Mouse (Mus musculus) lung, embryonic 15.5 days (tissue): ENCODE measurements at regions not wholly inside any gene's neighbourhood (a gene's known extent, or its start where the extent isn't known, plus 50 kb on each side); places are given as distances from the start of the nearest gene placed in this dataset.
A peak's percentile ranks its signal among the peaks of the same experiment; 100 is the strongest.

Experiments
- ATAC-seq: fragments of 200-750 bp; cut with Nextera tagmentation; 2 replicates; pipeline ENCODE4 v1.8.0; 2017; ENCODE audit warnings: moderate number of reproducible peaks, borderline replicate concordance; ENCODE audit not compliant: low FRiP score, low TSS enrichment; ENCODE audit errors: extremely low read depth
- H3K27ac ChIP-seq: fragments of 300-500 bp; sonication (generic); 2 replicates; pipeline ENCODE4 v1.5.1; 2015; ENCODE audit warnings: moderate library complexity, mild to moderate bottlenecking, inconsistent platforms
- H3K27me3 ChIP-seq: fragments of 300-500 bp; sonication (generic); 2 replicates; pipeline ENCODE4 v1.6.1; 2015; ENCODE audit warnings: inconsistent platforms
- H3K36me3 ChIP-seq: fragments of 300-500 bp; sonication (generic); 2 replicates; pipeline ENCODE4 v1.6.1; 2015; ENCODE audit warnings: inconsistent platforms
- H3K4me1 ChIP-seq: fragments of 300-500 bp; sonication (generic); 2 replicates; pipeline ENCODE4 v1.6.1; 2015; ENCODE audit warnings: inconsistent platforms
- H3K4me2 ChIP-seq: fragments of 300-500 bp; sonication (generic); 2 replicates; pipeline ENCODE4 v1.6.1; 2015; ENCODE audit warnings: inconsistent platforms, mild to moderate bottlenecking, moderate library complexity
- H3K4me3 ChIP-seq: fragments of 300-500 bp; sonication (generic); 2 replicates; pipeline ENCODE4 v1.5.1; 2015; ENCODE audit warnings: mild to moderate bottlenecking, inconsistent platforms
- H3K9ac ChIP-seq: fragments of 300-500 bp; sonication (generic); 2 replicates; pipeline ENCODE4 v1.6.1; 2015; ENCODE audit warnings: inconsistent platforms
- H3K9me3 ChIP-seq: fragments of 300-500 bp; sonication (generic); 2 replicates; pipeline ENCODE4 v1.6.1; 2016; ENCODE audit warnings: inconsistent platforms
- WGBS: fragments of 180-500 bp; shearing (Covaris S2); methylation state at CpG from one replicate; pipeline ENCODE4 v1.1.7; 2015; 5-methylcytosine and 5-hydroxymethylcytosine counted together

DNA sequence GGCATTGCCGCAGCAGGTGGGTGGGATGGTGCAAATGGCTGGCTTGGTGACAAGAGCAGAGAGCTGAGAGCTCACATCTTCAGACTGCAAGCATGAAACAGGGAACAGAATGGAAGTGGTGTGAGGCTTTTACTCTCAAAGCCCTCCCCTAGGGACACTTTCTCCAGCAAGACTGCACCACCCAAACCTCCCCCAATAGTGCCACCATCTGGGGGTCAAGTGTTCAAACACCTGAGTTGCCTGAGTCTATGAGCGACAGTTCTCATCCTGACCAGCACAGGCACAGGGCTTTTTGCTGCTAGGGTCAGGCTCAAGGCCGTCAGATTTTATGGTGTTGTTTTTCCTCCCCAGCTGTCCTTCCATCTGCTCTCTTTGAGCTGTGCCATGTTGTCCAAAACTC is 337.9 kb upstream of the Eif4g2 start:
- ATAC-seq, result no peak
- no peaks in the 10 kb centered on the region for H3K4me1 ChIP-seq
- no peak overlapping the region for H3K4me3 ChIP-seq
- no peak overlapping the region for H3K4me2 ChIP-seq
- H3K9me3 ChIP-seq, result no peaks in the 10 kb centered on the region
- WGBS, result 85% methylated on average over 3 of the region's 3 CpGs
- no peaks in the 10 kb centered on the region for H3K27me3 ChIP-seq
- H3K36me3 ChIP-seq, result no peaks in the 10 kb centered on the region
- no peak overlapping the region for H3K27ac ChIP-seq
- no peak overlapping the region for H3K9ac ChIP-seq

DNA sequence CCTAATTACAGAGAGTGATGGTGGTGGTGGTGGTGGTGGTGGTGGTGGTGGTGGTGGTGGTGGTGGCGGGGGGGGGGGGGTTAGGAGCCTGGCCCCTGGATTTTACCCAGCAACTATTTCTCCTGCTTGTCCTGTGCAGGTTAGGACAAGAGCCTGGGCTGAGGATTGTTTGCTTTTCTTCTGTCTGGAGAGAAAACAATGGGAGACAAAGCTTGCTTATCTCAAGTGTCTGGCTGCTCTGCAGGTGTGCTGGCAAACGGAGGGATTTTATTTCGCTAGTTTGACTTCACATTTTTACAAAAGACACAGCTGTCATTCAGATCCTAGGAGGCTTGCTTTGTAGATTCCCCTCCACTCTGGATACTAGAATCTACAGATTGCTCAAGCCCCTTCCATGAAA is 334.9 kb upstream of the Eif4g2 start:
- H3K4me2 ChIP-seq, result no peak overlapping the region
- no peak overlapping the region for H3K9ac ChIP-seq
- no peaks in the 10 kb centered on the region for H3K27me3 ChIP-seq
- no peaks in the 10 kb centered on the region for H3K9me3 ChIP-seq
- no peak for ATAC-seq
- 30% methylated on average over 2 of the region's 3 CpGs for WGBS
- peaks cover 7% of the 10 kb centered on the region; the same call in 1 of the 2 replicates for H3K4me1 ChIP-seq
- no peak overlapping the region for H3K27ac ChIP-seq
- H3K4me3 ChIP-seq, result no peak overlapping the region
- H3K36me3 ChIP-seq, result no peaks in the 10 kb centered on the region

DNA sequence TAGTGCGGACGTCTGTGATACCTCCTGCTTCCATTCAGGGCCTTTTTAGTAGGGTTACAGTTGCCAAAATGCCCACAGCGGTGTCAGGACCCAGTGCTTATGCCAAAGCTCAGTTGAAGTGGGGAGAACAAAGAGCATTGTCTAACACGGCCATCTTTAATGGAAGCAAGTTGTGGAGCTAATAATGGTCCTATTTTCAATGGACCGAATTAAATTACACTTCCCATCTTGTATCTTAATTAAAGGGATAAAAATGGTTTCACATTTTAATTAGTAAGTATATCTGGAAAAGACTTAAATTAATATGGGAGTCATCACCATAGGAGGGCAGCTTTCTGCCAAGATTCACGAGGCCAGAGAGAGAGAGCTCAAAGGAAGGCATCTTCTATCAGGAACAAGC is 333.2 kb upstream of the Eif4g2 start:
- peaks cover 7% of the 10 kb centered on the region; the same call in 1 of the 2 replicates for H3K4me1 ChIP-seq
- ATAC-seq, result no peak
- 80% methylated on average over 6 of the region's 6 CpGs for WGBS
- no peaks in the 10 kb centered on the region for H3K9me3 ChIP-seq
- H3K27ac ChIP-seq, result no peak overlapping the region
- H3K27me3 ChIP-seq, result no peaks in the 10 kb centered on the region
- H3K4me3 ChIP-seq, result no peak overlapping the region
- H3K36me3 ChIP-seq, result no peaks in the 10 kb centered on the region
- H3K9ac ChIP-seq, result no peak overlapping the region
- no peak overlapping the region for H3K4me2 ChIP-seq

DNA sequence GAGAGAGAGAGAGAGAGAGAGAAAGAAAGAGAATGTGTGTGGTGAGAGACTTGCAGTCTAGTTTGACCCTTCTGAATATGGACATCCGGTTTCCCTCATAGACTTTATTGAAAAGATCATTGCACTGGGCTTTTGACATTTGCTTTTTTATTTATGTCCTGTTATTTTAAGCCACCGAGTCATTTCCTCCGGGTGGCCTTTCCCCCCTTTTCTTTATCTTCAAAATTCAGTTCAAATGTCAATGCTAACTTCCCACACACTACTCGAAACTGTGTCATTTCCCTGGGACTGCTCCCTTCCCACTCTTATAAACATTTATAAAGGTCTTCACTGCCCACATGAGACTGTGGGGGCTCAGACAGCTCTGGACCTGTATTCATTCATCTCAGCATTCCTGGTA is 330.9 kb upstream of the Eif4g2 start:
- no peak for ATAC-seq
- Histone ChIP-seq H3K36me3 (no peaks in the 10 kb centered on the region), H3K4me3 (no peak overlapping the region), H3K9me3 (no peaks in the 10 kb centered on the region), H3K9ac (no peak overlapping the region), H3K4me2 (no peak overlapping the region), H3K27me3 (no peaks in the 10 kb centered on the region), H3K27ac (no peak overlapping the region), H3K4me1 (peaks cover 7% of the 10 kb centered on the region; the same call in 1 of the 2 replicates)
- 24% methylated on average over 4 of the region's 4 CpGs for WGBS

DNA sequence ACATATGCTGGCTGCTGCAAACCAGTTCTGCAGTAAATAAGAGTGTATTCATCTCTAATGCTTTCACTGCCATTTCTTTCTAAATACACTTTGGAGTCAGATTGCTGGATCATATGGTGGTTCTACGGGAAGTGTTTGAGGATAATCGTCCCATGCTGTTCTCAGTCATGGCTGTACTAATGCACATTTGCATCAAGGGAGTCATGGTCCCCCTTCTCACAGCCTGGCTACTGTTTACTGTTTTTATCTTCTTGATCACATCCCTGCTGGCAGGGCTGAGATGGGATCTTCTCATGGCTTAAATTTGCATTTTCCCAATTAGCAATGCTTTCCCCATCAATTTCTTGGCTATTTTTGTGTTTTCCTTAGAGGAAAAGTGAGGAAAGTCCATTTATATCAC is 330.1 kb upstream of the Eif4g2 start:
- Histone ChIP-seq H3K36me3 (no peaks in the 10 kb centered on the region), H3K4me2 (no peak overlapping the region), H3K27me3 (no peaks in the 10 kb centered on the region), H3K4me3 (no peak overlapping the region), H3K4me1 (peaks cover 7% of the 10 kb centered on the region; the same call in 1 of the 2 replicates), H3K27ac (peak overlapping the region; percentile 53; the same call in 1 of the 2 replicates), H3K9ac (no peak overlapping the region), H3K9me3 (no peaks in the 10 kb centered on the region)
- no peak for ATAC-seq
- 69% methylated on average over 2 of the region's 2 CpGs for WGBS

DNA sequence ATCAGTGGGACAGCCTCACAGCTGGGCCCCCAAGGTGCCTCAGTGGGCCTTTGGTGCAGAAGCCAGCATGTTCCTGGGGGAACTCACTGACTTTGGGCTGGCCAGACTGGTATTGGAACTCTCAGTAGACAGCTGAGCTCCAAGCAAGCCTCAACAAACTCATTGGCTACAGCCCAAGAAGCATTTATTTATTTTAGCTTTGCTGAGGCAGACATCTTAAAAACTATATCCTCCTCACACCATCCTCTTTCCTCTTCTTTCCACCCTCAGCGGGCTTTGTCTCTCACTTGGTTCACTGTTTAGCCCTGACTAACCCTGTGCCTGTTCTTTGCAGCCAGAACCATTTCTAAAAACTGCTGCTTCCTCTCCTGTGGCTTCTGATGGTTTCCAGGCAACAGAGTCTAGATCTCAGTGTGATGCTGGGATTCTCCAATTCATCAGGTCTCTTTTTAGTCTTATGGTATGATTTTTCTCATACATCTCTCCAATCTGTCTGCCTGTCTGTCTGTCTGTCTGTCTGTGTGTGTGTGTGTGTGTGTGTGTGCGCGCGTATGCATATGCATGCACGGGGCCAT is 328.6 kb upstream of the Eif4g2 start:
- no peaks in the 10 kb centered on the region for H3K27me3 ChIP-seq
- no peaks in the 10 kb centered on the region for H3K36me3 ChIP-seq
- H3K27ac ChIP-seq, result no peak overlapping the region
- H3K9ac ChIP-seq, result no peak overlapping the region
- H3K4me1 ChIP-seq, result peaks cover 7% of the 10 kb centered on the region; the same call in 1 of the 2 replicates
- no peak overlapping the region for H3K4me3 ChIP-seq
- ATAC-seq, result no peak
- H3K9me3 ChIP-seq, result no peaks in the 10 kb centered on the region
- no peak overlapping the region for H3K4me2 ChIP-seq
- 77% methylated on average over 5 of the region's 5 CpGs for WGBS

DNA sequence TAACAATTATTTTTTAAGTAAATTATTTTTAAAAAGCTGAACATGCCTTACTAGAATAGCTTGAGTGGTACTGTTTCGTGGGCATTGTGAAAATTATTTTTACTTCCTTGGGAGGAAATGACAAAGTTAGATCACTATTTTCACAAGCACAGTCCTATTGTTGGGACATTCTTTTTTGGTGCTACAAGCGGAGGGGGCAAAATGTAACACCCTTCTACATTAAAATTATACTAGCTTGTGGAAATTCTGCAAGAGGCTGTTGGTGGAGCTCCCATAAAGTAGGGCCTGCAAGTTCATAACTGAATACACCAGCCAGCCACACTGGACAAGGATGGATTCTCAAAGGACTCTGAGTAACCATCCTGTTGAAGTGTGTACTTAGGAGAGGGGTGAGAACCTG is 313.1 kb upstream of the Eif4g2 start:
- H3K4me2 ChIP-seq, result no peak overlapping the region
- no peak overlapping the region for H3K4me3 ChIP-seq
- 67% methylated on average over 2 of the region's 2 CpGs for WGBS
- no peaks in the 10 kb centered on the region for H3K9me3 ChIP-seq
- no peak overlapping the region for H3K9ac ChIP-seq
- no peaks in the 10 kb centered on the region for H3K27me3 ChIP-seq
- H3K27ac ChIP-seq, result no peak overlapping the region
- no peaks in the 10 kb centered on the region for H3K4me1 ChIP-seq
- no peaks in the 10 kb centered on the region for H3K36me3 ChIP-seq
- ATAC-seq, result no peak

DNA sequence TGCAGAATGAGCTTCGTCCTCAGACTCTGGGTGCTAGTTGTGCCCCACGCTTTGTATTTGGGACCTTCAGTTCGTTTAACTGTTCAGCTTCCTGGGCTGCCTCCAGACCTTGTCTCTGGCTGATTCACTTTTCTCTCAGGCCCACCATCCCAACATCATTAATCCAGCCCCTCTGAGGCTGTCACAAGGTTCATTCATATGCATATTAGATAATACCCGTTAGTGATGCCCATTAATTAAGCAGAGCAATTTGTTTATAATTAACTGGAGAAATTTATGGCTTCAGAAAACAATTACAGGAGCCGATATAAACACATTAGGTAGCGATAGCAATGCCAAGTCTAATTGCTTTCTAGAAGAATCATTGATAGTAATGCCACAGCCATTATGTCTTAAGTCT is 312.3 kb upstream of the Eif4g2 start:
- no peaks in the 10 kb centered on the region for H3K9me3 ChIP-seq
- no peaks in the 10 kb centered on the region for H3K27me3 ChIP-seq
- WGBS, result 73% methylated on average over 6 of the region's 6 CpGs
- H3K27ac ChIP-seq, result no peak overlapping the region
- ATAC-seq, result no peak
- no peak overlapping the region for H3K9ac ChIP-seq
- H3K4me3 ChIP-seq, result no peak overlapping the region
- H3K36me3 ChIP-seq, result no peaks in the 10 kb centered on the region
- no peak overlapping the region for H3K4me2 ChIP-seq
- H3K4me1 ChIP-seq, result no peaks in the 10 kb centered on the region

DNA sequence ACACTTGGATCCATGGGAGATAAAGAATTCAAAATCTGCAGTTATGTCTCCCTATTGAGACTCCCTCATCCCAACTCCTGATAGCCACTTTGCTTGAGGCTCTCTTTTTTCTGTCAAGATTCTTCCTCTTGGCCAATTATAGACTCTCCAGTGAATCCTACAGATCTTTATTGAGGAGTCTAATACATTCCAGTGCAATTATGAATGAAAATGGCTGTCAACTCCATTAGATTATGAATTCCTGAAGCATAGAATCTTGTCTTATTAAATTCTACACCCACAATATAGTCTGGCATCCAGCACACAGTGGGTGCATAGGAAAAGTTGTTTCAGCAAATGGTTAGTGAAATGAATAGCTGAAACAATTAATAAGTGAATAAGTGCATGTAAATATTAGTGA is 311.0 kb upstream of the Eif4g2 start:
- Histone ChIP-seq H3K27me3 (no peaks in the 10 kb centered on the region), H3K4me1 (no peaks in the 10 kb centered on the region), H3K9me3 (no peaks in the 10 kb centered on the region), H3K4me3 (no peak overlapping the region), H3K36me3 (no peaks in the 10 kb centered on the region), H3K27ac (no peak overlapping the region), H3K4me2 (no peak overlapping the region), H3K9ac (no peak overlapping the region)
- ATAC-seq, result no peak

DNA sequence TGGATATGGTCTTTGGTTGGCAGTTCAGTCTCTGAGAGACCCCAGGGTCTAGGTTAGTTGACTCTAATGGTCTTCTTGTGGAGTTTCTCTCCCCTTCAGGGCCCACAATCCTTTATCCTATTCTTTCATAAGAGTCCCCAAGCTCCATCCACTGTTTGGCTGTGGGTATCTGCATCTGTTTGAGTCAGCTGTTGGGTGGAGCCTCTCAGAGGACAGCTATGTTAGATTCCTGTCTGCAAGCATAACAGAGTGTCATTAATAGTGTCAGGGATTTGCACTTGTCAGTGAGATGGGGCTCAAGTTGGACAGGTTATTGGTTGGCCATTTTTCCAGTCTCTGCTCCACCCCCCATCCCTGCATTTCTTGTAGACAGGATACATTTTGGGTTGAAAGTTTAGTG is 306.9 kb upstream of the Eif4g2 start:
- ATAC-seq, result no peak
- Histone ChIP-seq H3K4me2 (no peak overlapping the region), H3K9me3 (no peaks in the 10 kb centered on the region)

DNA sequence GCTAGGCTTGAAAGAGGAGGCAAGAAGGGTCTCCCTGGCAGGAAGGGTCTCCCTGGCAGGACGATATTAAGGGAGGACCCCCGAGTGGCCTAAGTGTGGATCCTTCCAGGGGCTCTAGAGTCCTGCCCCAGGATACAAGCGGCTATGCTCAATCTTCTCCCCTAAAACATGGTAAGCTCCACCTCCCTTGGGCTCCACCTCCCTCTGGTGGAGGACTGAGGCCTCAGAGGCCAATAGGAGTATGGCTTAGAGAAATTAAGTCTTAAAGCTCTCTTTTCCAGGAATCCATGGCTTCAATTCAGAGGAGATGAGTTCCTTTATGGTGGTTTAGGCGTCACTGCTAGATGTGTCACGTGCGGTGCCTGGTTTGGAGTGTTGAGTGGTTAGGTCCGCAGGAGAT is 291.7 kb upstream of the Eif4g2 start:
- no peak overlapping the region for H3K4me2 ChIP-seq
- no peak for ATAC-seq
- H3K36me3 ChIP-seq, result no peaks in the 10 kb centered on the region
- no peaks in the 10 kb centered on the region for H3K4me1 ChIP-seq
- no peak overlapping the region for H3K27ac ChIP-seq
- H3K9me3 ChIP-seq, result no peaks in the 10 kb centered on the region
- H3K4me3 ChIP-seq, result no peak overlapping the region
- 78% methylated on average over 7 of the region's 7 CpGs for WGBS
- H3K9ac ChIP-seq, result no peak overlapping the region
- no peaks in the 10 kb centered on the region for H3K27me3 ChIP-seq

More for the DNA sequence above, 306.9 kb upstream of the Eif4g2 start:
- H3K9ac ChIP-seq, result no peak overlapping the region
- H3K36me3 ChIP-seq, result no peaks in the 10 kb centered on the region
- H3K4me1 ChIP-seq, result no peaks in the 10 kb centered on the region
- H3K27ac ChIP-seq, result no peak overlapping the region
- H3K4me3 ChIP-seq, result no peak overlapping the region
- H3K27me3 ChIP-seq, result no peaks in the 10 kb centered on the region

DNA sequence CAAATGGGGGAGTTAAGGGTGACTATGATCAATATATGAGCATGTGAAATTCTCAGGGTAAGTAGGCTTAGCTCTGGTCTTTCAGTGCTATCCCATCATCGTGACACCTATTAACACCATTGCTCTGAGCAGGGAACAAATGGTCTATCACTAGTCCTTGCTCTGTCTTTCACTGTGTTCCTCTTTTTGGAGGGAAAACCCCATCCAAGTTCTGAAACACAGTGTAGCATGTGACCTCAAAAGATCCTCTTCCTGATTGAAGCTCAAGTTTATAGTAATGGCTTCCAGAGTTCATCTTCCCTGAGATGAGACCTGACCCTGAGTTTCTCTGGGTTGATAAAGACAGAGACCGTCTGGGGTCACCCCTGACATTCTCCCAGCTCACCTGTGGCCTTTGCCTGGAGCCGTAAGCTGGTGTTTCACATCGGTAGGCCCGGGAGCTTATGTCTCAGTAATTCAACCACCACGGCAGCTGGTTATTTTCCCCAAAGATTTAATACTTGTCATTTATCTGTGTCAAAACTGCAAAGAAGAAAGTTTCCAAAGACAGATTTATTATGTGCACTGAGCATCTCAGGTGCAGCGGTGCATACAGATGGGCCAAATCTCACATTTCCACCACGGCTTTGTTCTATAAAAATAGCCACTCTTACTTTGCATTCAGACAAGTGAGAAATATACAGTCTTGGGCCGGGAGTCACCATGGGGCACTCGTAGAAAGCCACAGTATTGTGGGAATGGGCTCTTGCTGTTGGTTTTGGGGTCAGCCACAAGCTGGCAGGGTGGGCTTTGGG is 290.7 kb upstream of the Eif4g2 start:
- H3K4me1 ChIP-seq, result no peaks in the 10 kb centered on the region
- H3K9ac ChIP-seq, result no peak overlapping the region
- ATAC-seq, result no peak
- 76% methylated on average over 10 of the region's 10 CpGs for WGBS
- H3K27ac ChIP-seq, result no peak overlapping the region
- H3K4me2 ChIP-seq, result no peak overlapping the region
- no peaks in the 10 kb centered on the region for H3K9me3 ChIP-seq
- no peaks in the 10 kb centered on the region for H3K36me3 ChIP-seq
- no peaks in the 10 kb centered on the region for H3K27me3 ChIP-seq
- no peak overlapping the region for H3K4me3 ChIP-seq
